Mouse (Mus musculus) lung, postnatal 25 days (tissue): ENCODE measurements at regions not wholly inside any gene's neighbourhood (a gene's known extent, or its start where the extent isn't known, plus 50 kb on each side); places are given as distances from the start of the nearest gene placed in this dataset.

Experiments used
- DNase-seq: peaks from one replicate; pipeline ENCODE4 v3.0.0; 2022; ENCODE audit warnings: low spot score

- no peak for DNase-seq
Observed at GRCm38 (mm10) chr10:60889792-60890191, 58.4 kb upstream of the Unc5b start.

GRCm38 (mm10) chr10:60888541-60888940 lies 57.2 kb upstream of the Unc5b start:
- peak; percentile 24 for DNase-seq

GRCm38 (mm10) chr10:60885348-60886275 lies 54.2 kb upstream of the Unc5b start:
- no peak for DNase-seq

- DNase-seq: no peak
Observed at GRCm38 (mm10) chr10:60884806-60885205, 53.4 kb upstream of the Unc5b start.
